Mouse (Mus musculus): ENCODE measurements at regions not wholly inside any gene's neighbourhood (a gene's known extent, or its start where the extent isn't known, plus 50 kb on each side); places are given as distances from the start of the nearest gene placed in this dataset.

DNA sequence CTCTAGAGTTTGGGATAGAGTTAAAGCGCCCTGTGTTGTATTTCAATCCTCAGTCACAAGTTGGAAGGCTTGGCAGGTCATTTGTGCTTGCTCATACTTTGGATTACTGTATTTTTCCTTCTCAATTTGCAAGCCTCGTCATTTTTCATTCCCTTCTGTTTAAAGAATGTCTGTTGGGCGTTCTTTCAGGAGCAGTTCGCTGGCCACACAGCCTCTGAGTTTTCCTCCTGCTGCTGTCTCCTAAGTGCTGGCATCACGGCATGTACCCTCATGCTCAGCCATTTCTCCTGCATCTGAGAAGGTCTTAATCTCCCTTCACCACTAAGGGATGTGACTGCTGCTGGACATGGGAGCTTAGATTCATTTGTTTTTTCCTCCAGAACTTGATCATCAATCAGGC lies 146.0 kb upstream of the Lpp start:
- Histone ChIP-seq H3K27ac (no peak overlapping the region), H3K27me3 (replicated peaks) (no peaks in the 10 kb centered on the region), H3K36me3 (no peaks in the 10 kb centered on the region), H3K9me3 (no peaks in the 10 kb centered on the region), H3K4me3 (no peak overlapping the region), H3K4me1 (no peaks in the 10 kb centered on the region), H3K9ac (no peak overlapping the region), H3K4me2 (replicated peaks) (no peak overlapping the region)
- WGBS = 84% methylated on average over 5 of the region's 5 CpGs
- ATAC-seq (ENCODE audit: low FRiP score, low read depth) = no peak

DNA sequence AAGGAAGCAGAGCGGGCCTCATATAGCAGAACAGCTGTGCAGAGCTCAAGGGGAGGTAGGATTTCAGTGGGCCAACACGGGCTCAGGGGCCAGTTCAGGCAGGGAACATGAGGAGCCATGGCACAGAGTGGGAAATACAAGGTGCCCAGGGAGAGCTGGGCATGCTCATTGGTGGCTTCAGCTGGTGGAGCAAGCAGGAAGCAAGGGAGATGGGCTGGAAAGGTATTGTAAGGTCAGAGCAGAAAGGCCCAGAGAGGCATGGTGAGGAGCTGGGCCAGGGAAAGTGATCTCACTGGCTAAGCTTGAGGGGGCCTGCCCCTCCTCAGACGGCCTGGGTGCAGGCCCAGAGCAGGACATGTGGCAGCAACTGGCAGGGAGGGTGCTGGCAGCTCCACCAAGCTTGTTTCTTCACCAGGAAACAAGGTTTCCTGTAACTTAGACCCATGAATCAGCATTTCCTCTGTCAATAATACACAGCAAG lies 155.2 kb upstream of the Lpp start:
- 79% methylated on average over 3 of the region's 3 CpGs for WGBS
- ATAC-seq (ENCODE audit: low FRiP score, low read depth) = no peak

DNA sequence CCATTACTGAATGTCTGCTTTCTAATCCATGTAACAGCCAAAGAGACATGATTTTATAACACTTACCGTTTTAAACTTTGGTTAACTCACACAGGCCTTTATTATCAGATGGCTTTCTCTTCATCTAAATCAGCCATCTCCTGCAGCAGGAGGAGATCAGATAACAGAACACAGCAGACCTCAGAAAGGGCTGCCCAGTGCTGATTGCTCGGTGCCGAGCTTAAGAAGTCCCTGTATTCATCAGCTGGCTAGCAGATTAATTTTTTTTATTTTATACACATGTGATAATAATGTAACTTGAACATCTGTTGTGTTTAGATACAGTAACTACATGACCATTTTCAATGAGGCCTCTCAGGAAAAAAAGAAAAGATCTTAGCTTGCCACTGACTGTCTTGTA lies 155.9 kb upstream of the Lpp start:
- Histone ChIP-seq H3K4me3 (no peak overlapping the region), H3K27ac (no peak overlapping the region), H3K4me1 (no peaks in the 10 kb centered on the region), H3K9ac (no peak overlapping the region), H3K36me3 (no peaks in the 10 kb centered on the region), H3K4me2 (replicated peaks) (no peak overlapping the region), H3K9me3 (no peaks in the 10 kb centered on the region), H3K27me3 (replicated peaks) (no peaks in the 10 kb centered on the region)
- ATAC-seq (ENCODE audit: low FRiP score, low read depth) = no peak
- WGBS = 85% methylated on average over 3 of the region's 3 CpGs

More for the DNA sequence above, 155.2 kb upstream of the Lpp start:
- H3K9me3 ChIP-seq = no peaks in the 10 kb centered on the region
- H3K27ac ChIP-seq = no peak overlapping the region
- H3K27me3 ChIP-seq (replicated peaks) = no peaks in the 10 kb centered on the region
- H3K4me3 ChIP-seq = no peak overlapping the region
- no peak overlapping the region for H3K9ac ChIP-seq
- H3K4me2 ChIP-seq (replicated peaks) = no peak overlapping the region
- no peaks in the 10 kb centered on the region for H3K4me1 ChIP-seq
- no peaks in the 10 kb centered on the region for H3K36me3 ChIP-seq

DNA sequence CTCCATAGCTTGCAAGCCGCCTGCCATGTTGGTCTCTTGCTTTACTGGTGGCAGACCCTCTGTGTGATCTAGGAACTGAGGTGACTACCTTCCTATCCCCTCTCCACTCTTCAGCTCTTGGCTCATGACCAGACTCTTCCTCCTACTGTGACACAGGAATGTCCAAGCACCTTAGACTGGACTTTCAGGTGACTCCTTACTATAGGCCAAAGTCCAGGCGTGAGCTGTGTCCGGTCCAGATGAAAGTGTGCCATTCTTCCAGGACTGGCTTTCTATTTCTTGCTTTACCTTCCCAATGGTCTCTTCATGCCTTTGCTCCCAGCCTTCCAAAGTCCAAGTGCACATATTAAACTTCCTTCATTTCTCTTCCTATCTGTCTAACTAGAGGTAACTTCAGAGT lies 156.3 kb upstream of the Lpp start:
- Histone ChIP-seq H3K4me2 (replicated peaks) (no peak overlapping the region), H3K27ac (no peak overlapping the region), H3K4me1 (no peaks in the 10 kb centered on the region), H3K27me3 (replicated peaks) (no peaks in the 10 kb centered on the region), H3K36me3 (no peaks in the 10 kb centered on the region), H3K4me3 (no peak overlapping the region), H3K9me3 (no peaks in the 10 kb centered on the region), H3K9ac (no peak overlapping the region)
- ATAC-seq (ENCODE audit: low FRiP score, low read depth) = no peak
- 90% methylated on average over 3 of the region's 3 CpGs for WGBS

DNA sequence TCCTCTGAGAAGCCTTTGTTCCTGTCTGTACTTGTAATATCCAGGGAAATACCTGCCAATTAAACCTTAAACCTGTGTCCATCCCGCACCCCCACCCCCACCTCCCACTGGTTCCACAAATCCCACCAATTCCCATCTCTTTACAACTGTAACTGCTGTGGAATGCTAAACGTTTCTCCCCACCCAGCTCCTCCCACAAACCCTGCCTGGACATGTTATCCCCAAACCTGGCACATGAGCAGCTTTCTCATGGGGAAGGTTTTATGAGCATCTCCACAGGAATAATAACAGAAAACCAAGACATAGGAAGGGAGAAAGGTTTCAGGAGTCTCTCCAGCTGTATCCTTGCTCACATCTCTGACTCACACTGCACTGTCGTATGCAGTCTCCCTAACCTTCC lies 156.8 kb upstream of the Lpp start:
- Histone ChIP-seq H3K27ac (no peak overlapping the region), H3K9ac (no peak overlapping the region), H3K4me1 (no peaks in the 10 kb centered on the region), H3K4me3 (no peak overlapping the region), H3K27me3 (replicated peaks) (no peaks in the 10 kb centered on the region), H3K36me3 (no peaks in the 10 kb centered on the region), H3K4me2 (replicated peaks) (no peak overlapping the region), H3K9me3 (no peaks in the 10 kb centered on the region)
- 73% methylated on average over 3 of the region's 3 CpGs for WGBS
- no peak for ATAC-seq (ENCODE audit: low FRiP score, low read depth)

DNA sequence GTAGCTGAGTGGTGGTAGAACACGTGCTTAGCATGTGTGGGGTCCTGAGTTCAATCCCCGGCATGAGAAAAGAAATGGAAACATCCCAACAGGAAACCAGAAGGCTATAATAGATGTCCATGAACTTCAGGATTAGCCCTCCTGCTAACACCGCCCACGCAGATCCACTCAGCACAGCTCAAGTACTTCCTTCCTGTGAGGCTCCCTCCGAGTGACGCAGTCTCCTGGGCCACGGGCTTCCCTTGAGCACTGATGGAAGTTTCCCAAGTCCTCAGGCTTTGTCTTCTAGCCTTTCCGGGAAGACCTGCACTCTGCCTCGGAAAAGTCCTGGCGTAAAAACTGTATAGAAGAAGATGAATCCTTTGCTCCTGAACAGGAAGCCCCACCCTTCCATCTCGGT lies 158.5 kb upstream of the Lpp start:
- WGBS = 86% methylated on average over 11 of the region's 11 CpGs
- H3K4me1 ChIP-seq = no peaks in the 10 kb centered on the region

DNA sequence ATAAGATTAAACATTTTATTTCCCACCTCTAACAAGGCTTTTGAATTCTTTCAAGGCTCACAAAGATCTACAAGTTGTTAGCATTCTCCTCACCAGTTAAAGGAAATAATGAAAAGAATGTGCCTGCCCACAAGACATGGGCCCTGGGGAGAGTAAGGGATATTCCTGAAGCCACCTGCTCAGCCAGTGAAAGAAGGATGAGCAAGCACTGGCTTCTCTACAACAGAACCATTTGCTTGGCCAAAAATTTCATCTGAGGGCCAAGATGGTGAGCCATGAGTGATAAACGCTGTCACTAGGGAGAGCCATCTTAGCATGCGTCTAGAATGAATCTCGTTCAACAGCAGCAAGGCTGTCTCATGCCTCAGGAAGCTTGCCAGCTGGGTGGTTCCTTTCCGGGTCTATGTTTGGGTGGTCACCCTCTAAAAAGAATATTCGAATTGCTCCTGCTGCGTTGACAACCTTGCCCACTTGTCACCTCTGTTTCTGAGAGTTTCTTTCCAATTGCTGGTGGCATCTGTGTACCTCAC lies 161.2 kb upstream of the Lpp start:
- no peaks in the 10 kb centered on the region for H3K27me3 ChIP-seq (replicated peaks)
- H3K36me3 ChIP-seq = no peaks in the 10 kb centered on the region
- no peak overlapping the region for H3K4me2 ChIP-seq (replicated peaks)
- H3K4me3 ChIP-seq = no peak overlapping the region
- no peak overlapping the region for H3K27ac ChIP-seq
- peaks cover 5% of the 10 kb centered on the region; the same call in 1 of the 2 replicates for H3K4me1 ChIP-seq
- WGBS = 86% methylated on average over 6 of the region's 6 CpGs
- no peak for ATAC-seq (ENCODE audit: low FRiP score, low read depth)
- H3K9me3 ChIP-seq = no peaks in the 10 kb centered on the region
- no peak overlapping the region for H3K9ac ChIP-seq

More for the DNA sequence above, 158.5 kb upstream of the Lpp start:
- no peak overlapping the region for H3K4me2 ChIP-seq (replicated peaks)
- no peak overlapping the region for H3K27ac ChIP-seq
- no peak for ATAC-seq (ENCODE audit: low FRiP score, low read depth)
- H3K27me3 ChIP-seq (replicated peaks) = no peaks in the 10 kb centered on the region
- H3K4me3 ChIP-seq = no peak overlapping the region
- no peak overlapping the region for H3K9ac ChIP-seq
- no peaks in the 10 kb centered on the region for H3K9me3 ChIP-seq
- H3K36me3 ChIP-seq = no peaks in the 10 kb centered on the region

DNA sequence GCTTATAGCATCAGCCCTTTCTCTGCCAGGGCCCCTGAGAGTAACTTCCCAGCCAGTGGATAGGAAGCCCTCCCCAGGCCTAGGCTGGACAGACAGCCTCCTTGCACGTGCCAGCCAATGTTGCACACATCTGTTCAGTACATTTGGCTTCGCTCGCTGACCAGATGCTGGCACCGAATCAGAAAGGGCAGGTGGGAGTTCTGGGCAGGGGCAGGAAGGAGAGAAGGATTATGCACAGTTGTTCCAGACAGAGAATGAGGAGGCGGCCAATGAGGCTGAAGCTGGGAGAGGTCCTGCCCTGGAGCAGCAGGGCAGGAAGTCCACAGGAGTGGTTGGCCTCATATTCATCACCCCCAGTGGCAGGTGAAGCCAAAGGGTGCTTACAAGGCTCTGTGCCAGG lies 161.8 kb upstream of the Lpp start:
- H3K9me3 ChIP-seq = no peaks in the 10 kb centered on the region
- H3K4me3 ChIP-seq = no peak overlapping the region
- H3K27me3 ChIP-seq (replicated peaks) = no peaks in the 10 kb centered on the region
- no peak for ATAC-seq (ENCODE audit: low FRiP score, low read depth)
- no peaks in the 10 kb centered on the region for H3K36me3 ChIP-seq
- H3K9ac ChIP-seq = no peak overlapping the region
- H3K4me1 ChIP-seq = peaks cover 5% of the 10 kb centered on the region; the same call in 1 of the 2 replicates
- H3K27ac ChIP-seq = no peak overlapping the region
- no peak overlapping the region for H3K4me2 ChIP-seq (replicated peaks)
- 81% methylated on average over 5 of the region's 5 CpGs for WGBS

DNA sequence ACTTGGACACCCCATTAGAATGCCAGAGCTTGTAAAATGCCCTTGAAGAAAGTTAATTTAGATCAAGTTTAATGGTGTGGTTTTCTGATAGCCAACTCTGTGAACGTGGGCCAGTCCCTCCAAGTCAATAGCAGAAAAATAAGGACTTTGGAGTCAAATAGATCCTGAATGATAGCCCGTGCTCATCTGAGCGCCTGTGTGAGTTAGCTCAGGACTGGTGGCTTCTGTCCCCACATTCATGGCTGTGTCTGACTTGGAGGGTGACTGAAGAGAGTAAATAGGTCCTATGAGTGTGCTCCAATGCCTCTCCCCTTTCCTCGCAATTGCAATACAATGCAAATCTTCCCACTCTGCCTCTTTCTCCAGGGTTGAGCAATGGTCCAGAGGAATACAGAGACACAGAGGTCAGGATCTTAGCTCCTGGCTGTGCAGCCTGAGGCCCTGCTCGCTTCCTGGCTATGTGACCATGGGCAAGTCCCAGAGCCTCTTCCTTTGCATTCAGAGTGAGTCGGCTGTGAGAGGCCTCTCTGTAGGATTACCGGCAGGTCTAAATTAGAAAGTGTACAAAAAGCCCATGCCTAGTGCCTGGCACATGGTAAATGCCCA lies 164.2 kb upstream of the Lpp start:
- Histone ChIP-seq H3K4me3 (no peak overlapping the region), H3K4me1 (peaks cover 5% of the 10 kb centered on the region; the same call in 1 of the 2 replicates), H3K27me3 (replicated peaks) (no peaks in the 10 kb centered on the region), H3K4me2 (replicated peaks) (no peak overlapping the region), H3K9me3 (no peaks in the 10 kb centered on the region), H3K36me3 (no peaks in the 10 kb centered on the region), H3K27ac (no peak overlapping the region), H3K9ac (no peak overlapping the region)
- 69% methylated on average over 7 of the region's 7 CpGs for WGBS
- ATAC-seq (ENCODE audit: low FRiP score, low read depth) = no peak

DNA sequence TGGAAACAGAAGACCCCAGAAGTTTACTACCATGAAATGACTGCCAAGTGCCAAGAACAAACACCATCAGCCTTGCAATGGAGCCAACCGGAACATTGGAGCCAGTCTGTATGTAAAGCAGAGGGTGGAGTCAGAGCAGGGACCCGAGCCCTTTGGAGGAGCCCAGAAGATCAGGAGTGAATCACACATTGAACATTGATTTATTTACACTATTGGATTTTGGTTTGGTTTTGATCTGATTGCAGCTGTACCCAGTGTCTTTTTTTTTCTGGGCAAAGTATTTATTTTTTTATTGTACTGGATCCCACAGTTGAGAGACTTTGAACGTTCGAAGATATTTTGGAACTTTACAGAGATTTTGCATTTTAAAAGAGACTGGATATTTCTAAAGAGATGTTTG lies 167.4 kb upstream of the Lpp start:
- Histone ChIP-seq H3K4me3 (no peak overlapping the region), H3K27ac (no peak overlapping the region), H3K4me1 (peaks cover 5% of the 10 kb centered on the region; the same call in 1 of the 2 replicates), H3K36me3 (no peaks in the 10 kb centered on the region), H3K4me2 (replicated peaks) (no peak overlapping the region), H3K27me3 (replicated peaks) (no peaks in the 10 kb centered on the region), H3K9me3 (no peaks in the 10 kb centered on the region), H3K9ac (no peak overlapping the region)
- ATAC-seq (ENCODE audit: low FRiP score, low read depth) = no peak
- WGBS = 85% methylated on average over 4 of the region's 4 CpGs

DNA sequence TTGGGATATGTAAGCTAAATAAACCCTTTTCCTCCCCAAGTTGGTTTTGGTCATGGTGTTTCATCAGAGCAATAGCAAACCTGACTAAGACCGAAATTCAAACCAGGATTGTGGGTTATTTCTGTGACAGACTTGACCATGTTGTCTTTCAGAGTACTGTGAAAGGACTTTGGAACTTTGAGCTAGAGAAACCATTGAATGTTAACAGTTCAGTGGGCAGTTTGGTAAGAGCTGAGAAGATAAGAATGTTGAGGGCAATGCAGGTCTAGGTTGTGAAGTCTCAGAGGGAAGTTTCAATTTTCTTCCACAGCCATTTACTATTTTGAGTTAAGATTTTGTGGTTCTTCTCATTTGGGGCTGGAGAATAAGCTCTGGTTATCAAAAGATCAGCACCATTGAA lies 168.2 kb upstream of the Lpp start:
- Histone ChIP-seq H3K9ac (no peak overlapping the region), H3K9me3 (no peaks in the 10 kb centered on the region), H3K4me2 (replicated peaks) (no peak overlapping the region), H3K4me1 (peaks cover 5% of the 10 kb centered on the region; the same call in 1 of the 2 replicates), H3K36me3 (no peaks in the 10 kb centered on the region), H3K4me3 (no peak overlapping the region), H3K27ac (no peak overlapping the region), H3K27me3 (replicated peaks) (no peaks in the 10 kb centered on the region)
- no peak for ATAC-seq (ENCODE audit: low FRiP score, low read depth)
- 87% methylated on average over 1 of the region's 1 CpGs for WGBS

DNA sequence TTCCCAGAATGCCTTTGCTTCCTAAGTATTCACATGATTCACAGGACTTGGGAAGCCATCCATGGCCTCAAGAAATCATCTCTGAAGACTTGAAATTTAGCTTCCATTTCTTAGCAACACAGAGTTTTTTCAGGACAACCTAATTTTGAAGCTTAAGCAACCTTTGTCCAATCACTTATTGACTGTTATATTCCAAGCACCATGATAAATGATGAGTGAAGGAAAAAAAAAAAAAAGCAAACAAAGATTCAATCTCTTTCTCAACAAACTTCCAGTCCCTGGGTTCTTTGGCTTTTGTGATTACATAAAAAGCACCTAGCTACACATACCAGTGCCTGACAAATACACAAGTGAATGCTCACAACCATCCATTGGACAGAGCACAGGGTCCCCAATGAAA lies 169.4 kb upstream of the Lpp start:
- Histone ChIP-seq H3K36me3 (no peaks in the 10 kb centered on the region), H3K9ac (no peak overlapping the region), H3K4me2 (replicated peaks) (no peak overlapping the region), H3K27ac (no peak overlapping the region), H3K27me3 (replicated peaks) (no peaks in the 10 kb centered on the region), H3K4me1 (no peaks in the 10 kb centered on the region), H3K9me3 (no peaks in the 10 kb centered on the region), H3K4me3 (no peak overlapping the region)
- ATAC-seq (ENCODE audit: low FRiP score, low read depth) = no peak

DNA sequence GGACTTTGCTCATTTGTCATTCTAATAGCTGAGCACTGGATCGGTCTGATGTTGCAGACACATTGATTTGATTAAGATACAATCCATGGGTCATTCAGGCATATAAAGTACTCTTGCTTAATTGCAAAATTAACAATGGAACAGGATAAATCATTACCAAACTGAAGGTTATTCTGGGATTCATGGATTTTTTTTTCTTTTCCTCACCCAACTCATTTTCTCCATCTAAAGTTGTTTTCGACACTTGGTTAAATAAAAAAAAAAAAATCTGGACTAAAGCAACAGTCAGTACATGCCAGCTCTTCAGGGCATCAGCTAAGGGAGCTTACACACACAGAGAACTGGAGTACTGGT lies 169.8 kb upstream of the Lpp start:
- Histone ChIP-seq H3K9me3 (no peaks in the 10 kb centered on the region), H3K4me3 (no peak overlapping the region), H3K27me3 (replicated peaks) (no peaks in the 10 kb centered on the region), H3K4me2 (replicated peaks) (no peak overlapping the region), H3K4me1 (0 out of 2 replicates have a peak, but pooled peaks cover under 1% of the 10 kb centered on the region), H3K27ac (no peak overlapping the region), H3K36me3 (no peaks in the 10 kb centered on the region), H3K9ac (no peak overlapping the region)
- 75% methylated on average over 2 of the region's 2 CpGs for WGBS
- no peak for ATAC-seq (ENCODE audit: low FRiP score, low read depth)

All from neural tube, embryonic 12.5 days (tissue).